Mouse (Mus musculus) thymus, adult 2 months (tissue): ENCODE data around the gene Nenf.

Source experiments
- CTCF ChIP-seq: fragments of 200-500 bp; IDR thresholded peaks from 2 replicates; pipeline ENCODE4 v1.5.1; 2012; ENCODE audit warnings: mild to moderate bottlenecking, control low read depth, low read length, moderate library complexity, borderline replicate concordance; ENCODE audit not compliant: control insufficient read depth, poor library complexity, insufficient read depth; ENCODE audit errors: extremely low read depth
- POLR2A ChIP-seq: fragments of 200-500 bp; IDR thresholded peaks from 2 replicates; pipeline ENCODE4 v1.6.1; 2012; ENCODE audit warnings: mild to moderate bottlenecking, low read length, control low read depth, moderate library complexity; ENCODE audit not compliant: control insufficient read depth, poor library complexity, insufficient read depth; ENCODE audit errors: extremely low read depth

DNA sequence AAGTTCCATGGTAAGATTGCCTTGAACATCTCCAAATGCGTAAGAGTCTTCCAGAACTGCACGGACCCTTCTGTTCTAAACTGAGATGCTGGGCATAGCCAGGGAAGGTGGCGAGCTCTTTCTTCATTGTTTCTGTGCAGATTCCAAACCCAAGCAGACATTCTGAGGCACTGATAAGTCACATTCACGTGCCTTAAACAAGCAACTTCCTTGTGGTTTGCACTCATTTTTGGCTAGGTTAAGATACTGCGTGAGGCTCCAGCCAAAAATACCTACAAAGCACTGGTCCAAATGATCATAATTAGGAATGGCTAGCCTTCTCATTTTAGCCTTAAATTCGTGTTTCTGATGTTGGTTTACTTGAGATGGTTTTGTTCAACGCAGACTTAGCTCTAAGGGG is 41.5 kb upstream of the Nenf start:
- no peak for TF ChIP-seq POLR2A
- no peak for TF ChIP-seq CTCF
